Mouse (Mus musculus) midbrain, embryonic 13.5 days (tissue): ENCODE measurements at regions not wholly inside any gene's neighbourhood (a gene's known extent, or its start where the extent isn't known, plus 50 kb on each side); places are given as distances from the start of the nearest gene placed in this dataset.

ENCODE experiments used
- ATAC-seq: fragments of 200-750 bp; cut with Nextera tagmentation; 2 replicates; pipeline ENCODE4 v1.8.0; 2017; ENCODE audit warnings: mild to moderate bottlenecking, moderate TSS enrichment, moderate library complexity
- H3K27ac ChIP-seq: fragments of 300-500 bp; sonication (generic); 2 replicates; pipeline ENCODE4 v1.5.1; 2015; ENCODE audit warnings: inconsistent platforms, mild to moderate bottlenecking, moderate library complexity
- H3K27me3 ChIP-seq: fragments of 300-500 bp; sonication (generic); 2 replicates; pipeline ENCODE4 v1.6.1; 2015; ENCODE audit warnings: mild to moderate bottlenecking, inconsistent platforms
- H3K36me3 ChIP-seq: fragments of 300-500 bp; sonication (generic); 2 replicates; pipeline ENCODE4 v1.6.1; 2015; ENCODE audit warnings: mild to moderate bottlenecking, inconsistent platforms
- H3K4me1 ChIP-seq: fragments of 300-500 bp; sonication (generic); replicated peaks from 2 replicates; pipeline ENCODE4 v1.6.1; 2015; ENCODE audit warnings: inconsistent platforms
- H3K4me2 ChIP-seq: fragments of 300-500 bp; sonication (generic); replicated peaks from 2 replicates; pipeline ENCODE4 v1.6.1; 2015; ENCODE audit warnings: moderate library complexity, mild to moderate bottlenecking, inconsistent platforms
- H3K4me3 ChIP-seq: fragments of 300-500 bp; sonication (generic); replicated peaks from 2 replicates; pipeline ENCODE4 v1.5.1; 2015; ENCODE audit warnings: mild to moderate bottlenecking, inconsistent platforms
- H3K9ac ChIP-seq: fragments of 300-500 bp; sonication (generic); replicated peaks from 2 replicates; pipeline ENCODE4 v1.6.1; 2015; ENCODE audit warnings: mild to moderate bottlenecking, inconsistent platforms
- H3K9me3 ChIP-seq: fragments of 300-500 bp; sonication (generic); 2 replicates; pipeline ENCODE4 v1.6.1; 2016; ENCODE audit warnings: mild to moderate bottlenecking, inconsistent platforms
- WGBS: fragments of 180-500 bp; shearing (Covaris S2); methylation state at CpG from one replicate; pipeline ENCODE4 v1.1.7; 2015; 5-methylcytosine and 5-hydroxymethylcytosine counted together

DNA sequence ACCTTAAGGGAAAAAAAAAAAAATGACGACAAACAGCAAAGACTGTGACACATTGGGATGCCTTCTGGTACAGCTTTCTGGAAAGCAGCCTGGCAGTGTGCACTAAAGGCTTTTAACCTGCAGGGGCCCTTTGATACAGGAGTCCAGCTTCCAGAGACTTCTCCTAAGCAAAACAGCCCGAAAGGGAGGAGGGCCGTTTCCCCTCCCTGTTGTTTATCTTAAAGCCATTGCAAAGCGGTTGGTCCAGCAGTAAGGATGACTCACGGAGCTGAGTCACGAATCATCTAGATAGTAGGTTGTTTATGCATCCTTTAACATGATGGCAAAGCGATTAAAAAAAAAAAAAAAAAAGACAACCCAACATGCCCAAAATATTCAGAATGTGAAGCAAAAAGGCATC, 70.4 kb upstream of the Rap1b start:
- Histone ChIP-seq H3K27ac (no peak overlapping the region), H3K36me3 (no peaks in the 10 kb centered on the region), H3K4me3 (no peak overlapping the region), H3K9ac (no peak overlapping the region), H3K27me3 (no peaks in the 10 kb centered on the region), H3K4me1 (no peaks in the 10 kb centered on the region), H3K4me2 (no peak overlapping the region), H3K9me3 (no peaks in the 10 kb centered on the region)
- ATAC-seq: no peak
- WGBS: 73% methylated on average over 7 of the region's 7 CpGs

DNA sequence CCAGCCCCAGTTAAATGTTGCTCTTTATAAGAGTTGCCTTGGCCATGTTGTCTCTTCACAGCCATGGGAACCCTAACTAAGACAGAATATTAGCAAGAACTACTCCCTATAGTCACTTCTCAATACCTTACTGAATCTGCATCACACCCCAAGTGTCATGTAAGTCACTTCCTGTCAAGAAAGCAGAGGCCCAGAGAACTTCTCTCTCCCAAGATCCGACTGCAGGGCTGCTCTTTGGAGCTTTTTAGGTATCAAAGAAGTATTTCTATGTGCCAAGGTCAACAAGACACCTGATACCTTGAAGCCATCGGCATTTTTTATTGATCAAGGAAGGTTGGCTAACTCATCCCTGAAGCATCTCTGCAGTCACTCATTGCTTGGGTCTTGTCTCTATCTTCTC, 72.0 kb upstream of the Rap1b start:
- H3K36me3 ChIP-seq: no peaks in the 10 kb centered on the region
- H3K27me3 ChIP-seq: no peaks in the 10 kb centered on the region
- no peak overlapping the region for H3K4me3 ChIP-seq
- WGBS: 84% methylated on average over 2 of the region's 2 CpGs
- ATAC-seq: no peak
- no peak overlapping the region for H3K9ac ChIP-seq
- H3K4me2 ChIP-seq: no peak overlapping the region
- no peaks in the 10 kb centered on the region for H3K9me3 ChIP-seq
- H3K4me1 ChIP-seq: no peaks in the 10 kb centered on the region
- no peak overlapping the region for H3K27ac ChIP-seq

- Histone ChIP-seq H3K4me1 (no peaks in the 10 kb centered on the region), H3K4me3 (no peak overlapping the region), H3K9ac (no peak overlapping the region), H3K27ac (no peak overlapping the region), H3K4me2 (no peak overlapping the region), H3K36me3 (no peaks in the 10 kb centered on the region), H3K9me3 (no peaks in the 10 kb centered on the region), H3K27me3 (no peaks in the 10 kb centered on the region)
- 84% methylated on average over 8 of the region's 8 CpGs for WGBS
- no peak for ATAC-seq
Measured at GRCm38 (mm10) chr10:117918616-117919015, 72.8 kb upstream of the Rap1b start.

DNA sequence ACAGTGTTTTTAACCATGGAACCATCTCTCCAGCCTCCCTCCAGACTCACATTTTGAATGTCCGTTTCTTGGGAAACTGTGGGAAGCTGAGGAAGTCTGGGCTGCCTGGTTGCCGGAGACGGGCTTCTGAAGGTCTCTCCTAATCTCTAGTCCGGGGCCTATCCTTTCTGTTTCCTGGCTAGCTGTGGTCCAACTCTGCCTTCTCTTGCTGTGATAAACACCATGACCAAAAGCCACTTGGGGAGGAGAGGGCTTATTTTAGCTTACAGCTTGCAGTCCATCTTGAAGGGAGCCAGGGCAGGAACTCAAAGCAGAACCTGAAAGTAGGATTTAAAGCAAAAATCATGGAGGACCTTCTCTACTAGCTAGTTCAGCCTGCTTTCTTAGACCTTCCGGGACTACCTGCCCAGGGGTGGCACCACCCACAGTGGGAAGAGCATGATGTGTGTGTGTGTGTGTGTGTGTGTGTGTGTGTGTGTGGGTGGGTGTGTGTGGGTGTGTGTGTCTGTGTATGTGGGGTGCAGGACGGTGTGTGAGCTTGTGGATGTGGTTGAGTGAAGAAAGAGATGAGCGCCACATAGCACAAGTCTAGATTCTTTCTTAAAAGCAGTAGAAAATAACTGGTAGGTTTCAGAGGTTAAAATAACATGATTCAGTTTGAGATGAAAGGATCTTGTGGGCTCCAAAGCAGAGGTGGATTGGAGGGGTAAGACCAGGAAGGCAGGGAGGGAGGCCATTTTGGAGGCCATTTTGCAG, 73.5 kb upstream of the Rap1b start:
- H3K27me3 ChIP-seq: no peaks in the 10 kb centered on the region

DNA sequence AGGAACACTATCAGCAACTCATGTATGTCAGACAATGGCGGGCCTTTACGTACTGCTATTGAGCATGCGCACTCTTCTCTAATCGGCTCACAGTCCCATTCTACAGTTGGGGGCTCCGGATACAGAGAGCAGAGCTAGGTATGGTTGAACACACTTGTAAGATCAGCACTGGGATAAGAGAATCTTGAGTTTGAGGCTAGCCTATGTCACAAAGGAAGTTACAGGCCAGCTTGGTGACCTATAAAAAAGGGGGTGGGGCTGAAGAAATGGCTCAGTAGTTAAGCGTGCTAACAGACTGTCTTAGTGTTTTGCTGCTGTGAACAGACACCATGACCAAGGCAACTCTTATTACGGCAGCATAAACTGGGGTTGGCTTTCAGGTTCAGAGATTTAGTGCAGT, 79.4 kb upstream of the Rap1b start:
- Histone ChIP-seq H3K9me3 (no peaks in the 10 kb centered on the region), H3K27me3 (no peaks in the 10 kb centered on the region), H3K27ac (no peak overlapping the region), H3K36me3 (no peaks in the 10 kb centered on the region), H3K4me2 (no peak overlapping the region), H3K4me3 (no peak overlapping the region), H3K9ac (no peak overlapping the region), H3K4me1 (no peaks in the 10 kb centered on the region)
- ATAC-seq: no peak
- WGBS: 93% methylated on average over 7 of the region's 7 CpGs

More for the DNA sequence above, 73.5 kb upstream of the Rap1b start:
- 88% methylated on average over 7 of the region's 7 CpGs for WGBS
- no peak overlapping the region for H3K4me2 ChIP-seq
- H3K4me3 ChIP-seq: no peak overlapping the region
- H3K27ac ChIP-seq: no peak overlapping the region
- H3K4me1 ChIP-seq: no peaks in the 10 kb centered on the region
- H3K9me3 ChIP-seq: no peaks in the 10 kb centered on the region
- no peak overlapping the region for H3K9ac ChIP-seq
- no peaks in the 10 kb centered on the region for H3K36me3 ChIP-seq
- no peak for ATAC-seq

GRCm38 (mm10) chr10:117925611-117926555, 80.0 kb upstream of the Rap1b start:
- H3K4me1 ChIP-seq: no peaks in the 10 kb centered on the region
- no peak overlapping the region for H3K4me3 ChIP-seq
- H3K36me3 ChIP-seq: no peaks in the 10 kb centered on the region
- no peaks in the 10 kb centered on the region for H3K9me3 ChIP-seq
- H3K27ac ChIP-seq: no peak overlapping the region
- ATAC-seq: no peak
- WGBS: 97% methylated on average over 31 of the region's 31 CpGs
- no peak overlapping the region for H3K9ac ChIP-seq
- no peak overlapping the region for H3K4me2 ChIP-seq
- no peaks in the 10 kb centered on the region for H3K27me3 ChIP-seq

DNA sequence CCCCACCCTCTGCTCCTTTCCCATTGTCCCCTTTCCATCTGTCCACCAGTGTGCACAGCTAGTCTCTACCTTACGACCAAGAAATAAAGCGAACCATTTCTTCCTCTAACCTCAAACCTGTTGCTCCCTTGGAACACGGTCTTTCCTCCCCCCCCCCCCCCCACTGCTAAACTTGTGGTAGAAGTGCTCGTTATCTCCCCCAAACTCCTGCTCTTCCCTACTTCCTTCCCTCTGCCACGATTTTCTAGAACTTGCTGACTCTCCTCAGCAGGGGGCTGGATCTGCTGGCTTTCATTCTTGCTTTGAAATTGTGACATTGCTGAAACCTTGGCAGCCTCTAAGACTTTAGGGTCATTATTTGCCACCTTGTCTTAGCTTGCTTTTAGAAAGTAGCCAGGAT, 83.2 kb upstream of the Rap1b start:
- Histone ChIP-seq H3K4me2 (no peak overlapping the region), H3K36me3 (no peaks in the 10 kb centered on the region), H3K27ac (no peak overlapping the region), H3K9me3 (no peaks in the 10 kb centered on the region), H3K27me3 (no peaks in the 10 kb centered on the region), H3K9ac (no peak overlapping the region), H3K4me3 (no peak overlapping the region), H3K4me1 (no peaks in the 10 kb centered on the region)
- WGBS: 74% methylated on average over 4 of the region's 5 CpGs
- no peak for ATAC-seq

- Histone ChIP-seq H3K4me2 (no peak overlapping the region), H3K27ac (no peak overlapping the region), H3K9me3 (no peaks in the 10 kb centered on the region), H3K4me1 (0 out of 2 replicates have a peak, but pooled peaks cover 3% of the 10 kb centered on the region), H3K27me3 (no peaks in the 10 kb centered on the region), H3K4me3 (no peak overlapping the region), H3K36me3 (no peaks in the 10 kb centered on the region), H3K9ac (no peak overlapping the region)
- WGBS: 71% methylated on average over 9 of the region's 9 CpGs
- no peak for ATAC-seq
Measured at GRCm38 (mm10) chr10:117934797-117935196, 89.0 kb upstream of the Rap1b start.

GRCm38 (mm10) chr10:117938717-117939116, 92.9 kb upstream of the Rap1b start:
- 0 out of 2 replicates have a peak, but pooled peaks cover 6% of the 10 kb centered on the region for H3K4me1 ChIP-seq
- H3K36me3 ChIP-seq: no peaks in the 10 kb centered on the region
- no peak overlapping the region; the same call in 1 of the 2 replicates for H3K27ac ChIP-seq
- H3K27me3 ChIP-seq: no peaks in the 10 kb centered on the region
- ATAC-seq: no peak
- no peak overlapping the region for H3K9ac ChIP-seq
- H3K9me3 ChIP-seq: no peaks in the 10 kb centered on the region
- H3K4me2 ChIP-seq: no peak overlapping the region
- 65% methylated on average over 8 of the region's 8 CpGs for WGBS
- no peak overlapping the region for H3K4me3 ChIP-seq

GRCm38 (mm10) chr10:117940441-117941265, 94.8 kb upstream of the Rap1b start:
- no peaks in the 10 kb centered on the region for H3K9me3 ChIP-seq
- WGBS: 73% methylated on average over 10 of the region's 10 CpGs

DNA sequence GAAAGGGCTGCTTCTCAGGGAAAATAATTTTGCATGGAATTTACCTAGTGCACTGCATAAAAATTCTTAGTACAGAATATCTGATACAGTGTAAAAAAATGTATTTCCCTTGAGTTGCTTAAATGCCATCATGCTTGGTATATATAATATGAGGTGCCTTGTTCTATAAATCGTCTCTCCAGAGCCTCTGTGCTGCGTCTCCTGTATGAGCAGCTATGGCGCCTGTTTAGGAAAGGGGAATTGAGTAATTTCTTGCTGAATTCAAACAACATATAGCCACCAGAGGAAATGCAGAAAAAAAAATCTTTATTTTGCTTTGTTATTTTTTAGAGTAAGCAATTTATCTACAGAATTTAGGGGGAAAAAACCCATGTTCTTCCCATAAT, 95.4 kb upstream of the Rap1b start:
- H3K9ac ChIP-seq: no peak overlapping the region
- WGBS: 81% methylated on average over 3 of the region's 3 CpGs
- H3K27ac ChIP-seq: no peak overlapping the region

More at GRCm38 (mm10) chr10:117940441-117941265, 94.8 kb upstream of the Rap1b start:
- no peak overlapping the region for H3K27ac ChIP-seq
- H3K9ac ChIP-seq: no peak overlapping the region
- H3K4me2 ChIP-seq: no peak overlapping the region
- no peak overlapping the region for H3K4me3 ChIP-seq
- H3K27me3 ChIP-seq: no peaks in the 10 kb centered on the region
- no peak for ATAC-seq
- no peaks in the 10 kb centered on the region for H3K36me3 ChIP-seq
- H3K4me1 ChIP-seq: 0 out of 2 replicates have a peak, but pooled peaks cover 6% of the 10 kb centered on the region

More for the DNA sequence above, 95.4 kb upstream of the Rap1b start:
- Histone ChIP-seq H3K27me3 (no peaks in the 10 kb centered on the region), H3K36me3 (no peaks in the 10 kb centered on the region), H3K4me3 (no peak overlapping the region), H3K9me3 (no peaks in the 10 kb centered on the region), H3K4me1 (0 out of 2 replicates have a peak, but pooled peaks cover 6% of the 10 kb centered on the region), H3K4me2 (no peak overlapping the region)
- no peak for ATAC-seq
